Mouse (Mus musculus): Measurements from ENCODE around the gene Cyp4f37.
A peak's percentile ranks its signal among the peaks of the same experiment; 100 is the strongest.
"Not testable (repeated sequence)": the region's sequence is repeated elsewhere in the genome, so short reads cannot be mapped to it uniquely, and the experiment has no call there.

The Cyp4f37 gene

DNA sequence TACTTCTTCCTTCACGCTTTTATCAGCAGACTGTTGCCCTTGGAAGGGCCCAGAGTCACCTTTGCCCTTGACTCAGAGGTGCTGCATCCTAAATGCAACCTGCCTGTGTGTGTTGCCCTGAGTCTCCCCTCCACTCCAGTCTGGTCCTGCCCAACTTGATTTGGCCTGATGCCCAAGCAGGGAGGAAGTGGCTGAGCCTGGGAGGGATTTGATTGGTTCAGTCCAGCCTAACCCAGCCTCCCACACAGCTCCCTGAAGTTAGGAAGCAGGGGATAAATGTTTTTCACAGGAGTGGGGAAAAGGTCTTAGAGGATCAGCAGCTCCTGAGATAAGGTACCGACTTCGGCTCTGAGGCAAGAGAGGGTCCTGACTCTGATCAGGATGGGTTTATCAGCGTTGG is at the start of gene Cyp4f37:
Cyp4f37 (plus strand) TSS at position 292 of the 400 bp plus-strand sequence.
- not testable (repeated sequence) for DNase-seq (ENCODE audit: low spot score in 2 of 2)

DNA sequence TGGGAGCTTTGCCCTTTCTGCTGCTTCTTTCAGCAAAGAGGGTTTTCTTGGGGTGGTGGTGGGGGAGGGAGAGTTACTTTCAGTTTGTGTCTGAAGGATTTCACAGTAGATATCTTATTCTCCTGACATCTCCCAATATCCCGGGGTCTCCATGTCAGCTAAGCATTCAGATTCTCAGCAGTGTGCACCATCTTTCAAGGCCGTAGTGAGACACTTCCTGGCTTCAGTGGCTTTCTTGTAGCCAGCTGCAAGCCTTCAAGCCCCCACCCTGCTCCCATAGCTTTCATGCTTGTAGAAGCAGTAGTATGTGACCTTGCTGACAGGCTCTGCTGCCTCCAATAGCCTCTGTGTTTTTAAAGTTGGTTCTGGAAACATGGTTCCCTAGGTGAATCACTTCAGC is 47.8 kb upstream of the Cyp4f37 start:
- DNase-seq (ENCODE audit: low spot score in 2 of 2), result not testable (repeated sequence)

DNA sequence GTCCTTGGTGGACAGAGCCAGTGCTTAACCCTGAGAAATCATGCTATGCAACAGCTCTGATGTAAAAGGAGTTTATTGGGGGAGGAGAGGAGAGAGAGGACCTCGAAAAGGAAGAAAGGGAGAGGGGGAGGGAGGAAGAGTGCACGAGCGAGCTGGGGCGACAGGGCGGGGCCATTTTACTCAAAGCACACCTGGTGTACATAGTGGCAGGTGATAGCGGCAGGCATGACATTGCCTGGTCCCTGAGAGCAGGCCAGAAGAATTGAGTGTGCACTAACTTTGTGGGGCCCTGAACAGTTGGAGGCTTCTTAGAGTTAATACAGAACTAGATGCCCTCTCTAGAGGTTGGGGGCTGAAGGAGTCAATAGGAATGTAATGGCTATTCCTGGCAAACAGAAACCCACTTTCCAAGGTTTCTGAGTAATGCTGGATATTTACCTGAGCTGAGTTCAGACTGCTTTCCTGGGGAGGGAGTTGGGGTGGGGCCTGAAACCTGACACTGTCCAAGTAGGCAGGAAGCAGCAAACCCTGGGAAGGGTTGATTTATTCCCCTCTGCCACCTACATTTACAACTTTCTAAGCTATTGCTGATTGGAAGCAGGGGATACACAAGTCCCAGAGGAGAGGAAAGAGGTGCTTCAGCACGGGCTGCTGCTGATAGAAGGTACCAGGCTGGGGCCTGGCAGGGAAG is 43.5 kb upstream of the Cyp4f37 start:
- no peak for DNase-seq (ENCODE audit: low spot score in 2 of 2)

DNA sequence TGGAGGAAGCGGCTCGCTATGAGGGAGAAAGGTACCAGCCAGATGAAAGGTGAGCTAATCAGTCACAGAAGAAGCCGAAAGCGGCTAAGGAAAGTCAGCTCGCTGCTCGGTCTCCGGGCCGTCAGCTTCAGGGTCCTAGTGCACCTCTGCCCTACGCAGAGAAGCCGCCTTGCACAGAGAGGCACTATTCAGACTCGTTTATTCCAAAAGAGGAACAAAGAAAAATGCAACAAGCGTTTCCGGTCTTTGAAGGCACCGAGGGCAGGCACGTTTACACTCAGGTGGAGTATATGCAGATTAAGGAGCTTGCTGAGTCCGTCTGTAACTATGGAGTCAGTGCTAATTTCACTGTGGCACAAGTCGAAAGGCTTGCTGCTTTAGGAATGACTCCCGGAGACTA is 24.6 kb upstream of the Cyp4f37 start:
- no peak for DNase-seq (ENCODE audit: low spot score in 2 of 2)

DNA sequence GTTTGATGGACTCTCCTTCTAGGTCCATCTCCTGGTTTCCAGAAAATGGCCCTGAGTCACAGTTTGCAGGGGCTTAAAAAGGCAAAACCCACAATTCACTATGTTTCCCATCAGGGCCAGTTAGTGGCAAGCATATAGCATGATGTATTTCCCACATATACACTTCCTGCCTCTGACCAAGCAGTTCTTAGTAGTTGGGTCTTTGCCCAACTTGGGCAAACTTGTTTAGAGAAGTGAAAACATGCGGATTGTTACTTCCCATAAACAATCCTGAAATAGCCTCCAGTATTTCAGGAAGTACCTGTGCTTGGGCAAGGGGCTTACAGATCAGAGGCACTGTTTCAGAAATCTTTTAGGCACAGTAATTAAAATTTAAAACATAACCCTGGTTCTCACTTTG is 13.1 kb upstream of the Cyp4f37 start:
- DNase-seq (ENCODE audit: low spot score in 2 of 2), result no peak

DNA sequence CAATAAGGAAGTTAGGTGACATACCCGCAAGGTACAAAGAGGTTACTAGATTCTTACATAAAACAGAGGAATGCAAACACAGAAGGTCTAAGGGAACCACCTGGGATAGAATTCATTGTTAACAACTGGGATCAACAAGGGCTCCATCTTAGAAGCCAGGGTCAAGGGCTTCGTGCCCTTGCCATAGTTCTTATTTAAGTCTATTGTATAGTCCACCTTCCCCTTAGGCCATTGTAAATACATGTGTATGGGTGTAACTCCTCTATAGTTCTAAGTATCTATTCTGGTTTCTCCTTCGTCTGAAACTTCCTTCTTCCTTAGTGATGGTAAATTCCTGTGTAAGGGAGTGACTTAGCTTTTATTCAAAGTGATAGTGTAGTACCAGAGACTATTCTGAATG is 10.9 kb upstream of the Cyp4f37 start:
- not testable (repeated sequence) for DNase-seq (ENCODE audit: low spot score in 2 of 2)

DNA sequence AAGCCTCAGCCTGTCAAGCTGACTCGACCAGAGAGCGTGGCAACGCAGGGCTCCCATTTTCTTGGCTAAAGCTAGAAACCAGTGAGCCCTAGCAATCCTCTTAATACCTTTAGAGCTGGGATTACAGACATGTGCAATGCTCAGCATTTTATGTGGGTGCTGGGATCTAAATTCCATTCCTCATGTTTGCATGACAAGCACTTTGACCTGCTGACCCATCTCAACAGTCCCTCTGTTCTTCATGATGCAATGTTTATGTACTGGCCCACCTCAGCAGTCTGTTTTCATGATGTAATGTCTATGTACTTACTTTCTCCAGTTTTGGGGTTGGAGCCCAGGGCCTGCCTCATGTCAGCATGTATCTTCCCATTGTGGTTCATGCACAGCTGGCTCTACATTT is 10.2 kb upstream of the Cyp4f37 start:
- DNase-seq (ENCODE audit: low spot score in 2 of 2), result no peak

DNA sequence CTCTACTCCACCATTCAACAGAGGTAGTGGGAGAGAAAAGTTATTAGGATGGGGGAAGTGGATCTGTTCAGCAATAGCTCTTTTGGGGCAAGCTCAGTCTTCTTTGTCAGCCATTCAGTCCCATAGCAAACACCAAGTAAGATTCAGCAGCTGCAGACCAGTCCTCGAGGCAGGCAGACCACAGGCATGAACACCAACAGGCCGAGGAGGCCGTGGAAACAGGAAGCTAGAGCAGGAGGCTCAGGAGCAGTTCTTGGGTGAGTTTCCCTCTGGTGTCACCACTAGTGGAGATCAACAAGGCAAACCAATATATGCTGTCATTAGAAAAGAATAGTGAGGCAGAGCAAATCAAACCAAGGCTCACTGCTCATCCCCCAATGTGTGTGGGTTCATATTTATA is 8.7 kb upstream of the Cyp4f37 start:
- no peak for DNase-seq (ENCODE audit: low spot score in 2 of 2)

DNA sequence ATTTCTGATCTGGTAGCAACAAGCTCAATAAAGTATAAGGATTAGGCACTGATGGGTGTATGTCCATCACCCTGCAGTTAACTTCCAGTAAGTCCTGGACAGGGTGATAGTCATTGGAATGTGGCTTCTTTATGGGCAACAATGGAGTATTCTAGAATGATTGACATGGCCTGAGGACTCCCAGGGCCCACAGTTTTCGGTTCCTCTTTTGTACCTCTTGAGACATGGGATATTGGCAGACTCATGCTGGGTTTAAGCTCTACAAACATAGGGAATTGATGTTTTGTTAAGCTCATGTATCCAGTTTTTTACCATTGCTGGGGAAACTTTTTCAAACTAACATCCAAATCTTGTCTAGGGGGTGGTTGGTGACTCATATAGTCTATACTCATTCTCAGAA is 3.9 kb upstream of the Cyp4f37 start:
- DNase-seq (ENCODE audit: low spot score in 2 of 2), result no peak

DNA sequence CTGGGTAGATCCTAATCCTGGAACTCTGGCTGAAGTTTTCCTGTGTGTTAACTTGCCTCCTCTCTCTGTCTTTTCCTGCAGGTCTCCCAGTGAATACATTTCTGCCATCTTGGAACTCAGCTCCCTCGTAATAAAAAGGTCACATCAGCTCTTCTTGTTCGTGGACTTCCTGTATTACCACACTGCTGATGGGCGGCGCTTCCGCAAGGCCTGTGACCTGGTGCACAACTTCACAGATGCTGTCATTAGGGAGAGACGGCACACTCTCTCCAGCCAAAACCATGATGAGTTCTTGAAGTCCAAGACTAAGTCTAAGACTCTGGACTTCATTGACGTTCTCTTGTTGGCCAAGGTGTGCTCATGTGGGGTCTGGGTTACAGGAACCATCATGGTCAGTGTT is 8.6 kb downstream of the Cyp4f37 start:
- not testable (repeated sequence) for DNase-seq (ENCODE audit: low spot score in 2 of 2)

DNA sequence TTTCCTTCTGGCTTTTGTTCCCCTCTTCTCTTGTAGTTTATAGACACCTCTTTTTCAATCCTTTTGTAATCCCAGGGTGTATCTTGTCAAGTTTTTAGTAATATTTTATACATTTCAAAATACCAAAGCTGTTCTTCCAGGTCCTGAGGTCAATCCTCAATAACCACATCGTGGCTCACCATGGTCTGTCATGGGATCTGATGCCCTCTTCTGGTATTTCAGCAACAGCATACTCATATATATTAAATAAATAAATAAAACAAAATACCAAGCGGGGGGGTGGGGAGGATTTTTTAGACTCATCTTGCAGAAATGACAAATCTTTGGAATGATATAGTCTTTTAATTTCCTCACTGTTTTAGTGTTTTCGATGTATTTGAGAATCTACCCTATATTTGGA is 10.8 kb downstream of the Cyp4f37 start:
- DNase-seq (ENCODE audit: low spot score in 2 of 2), result no peak

DNA sequence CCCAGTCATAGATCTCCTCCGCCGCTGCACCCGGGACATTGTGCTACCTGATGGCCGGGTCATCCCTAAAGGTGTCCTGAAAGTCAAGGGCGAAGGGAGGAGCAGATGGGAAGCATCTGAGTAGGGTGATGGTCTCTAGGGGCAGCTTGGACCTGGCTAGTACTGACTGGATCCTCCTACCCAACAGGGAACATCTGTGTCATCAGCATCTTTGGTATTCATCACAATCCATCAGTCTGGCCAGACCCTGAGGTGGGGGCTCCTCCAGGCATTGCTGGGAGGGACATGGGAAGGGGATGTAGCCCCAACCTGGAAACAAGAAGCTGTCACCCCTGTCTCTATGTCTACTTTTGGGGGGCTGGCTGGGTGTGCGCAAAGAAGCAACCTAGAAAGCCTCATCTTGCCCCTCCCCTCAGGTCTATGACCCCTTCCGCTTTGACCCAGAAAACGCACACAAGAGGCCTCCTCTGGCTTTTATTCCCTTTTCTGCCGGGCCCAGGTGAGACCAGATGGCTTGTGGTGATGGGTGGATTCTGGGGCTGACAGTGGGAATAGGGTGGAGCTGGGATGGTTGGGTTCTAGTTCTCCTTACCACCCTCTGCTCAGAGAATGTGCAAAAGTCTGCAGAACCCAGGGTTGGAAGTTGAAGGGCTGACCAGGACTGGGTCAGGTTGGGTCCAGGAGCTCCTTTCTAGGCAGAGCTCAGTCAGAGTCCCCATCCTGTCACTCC is 13.3 kb downstream of the Cyp4f37 start:
- DNase-seq (ENCODE audit: low spot score in 2 of 2), result not testable (repeated sequence)

DNA sequence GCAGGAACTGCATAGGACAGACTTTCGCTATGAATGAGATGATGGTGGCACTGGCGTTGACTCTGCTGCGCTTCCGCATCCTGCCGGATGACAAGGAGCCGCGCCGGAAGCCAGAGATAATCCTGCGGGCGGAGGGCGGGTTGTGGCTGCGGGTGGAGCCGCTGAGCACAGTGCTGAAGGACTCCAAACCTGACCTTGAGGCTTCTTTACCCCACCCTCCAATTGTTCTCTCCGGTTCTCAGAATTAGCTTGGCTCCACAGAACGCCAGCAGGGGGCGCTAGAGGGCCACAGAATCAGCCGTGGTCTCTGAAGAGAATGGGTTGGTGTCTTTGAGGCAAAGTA is 13.8 kb downstream of the Cyp4f37 start:
- peak; percentile 40 to 59 for DNase-seq (ENCODE audit: low spot score in 2 of 2)

DNA sequence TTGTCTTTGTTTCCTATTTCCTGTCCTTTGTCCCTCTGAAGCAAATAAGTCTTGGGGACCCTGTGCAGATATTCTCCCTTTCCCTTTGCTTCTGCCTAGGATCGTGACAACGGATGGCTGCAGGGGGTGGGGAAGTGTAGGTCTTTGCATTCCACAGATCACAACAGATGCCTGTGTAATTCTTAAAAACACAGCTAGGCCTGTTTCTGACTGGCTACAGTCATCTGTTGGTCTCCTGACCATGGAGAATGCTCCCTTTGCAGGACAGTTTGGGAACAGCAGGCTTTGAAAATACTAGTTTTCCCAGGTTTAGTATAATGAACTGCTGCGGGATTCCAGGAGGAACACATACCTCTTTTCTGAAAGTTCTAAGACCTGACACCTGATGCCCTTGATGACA is 15.2 kb downstream of the Cyp4f37 start:
- DNase-seq (ENCODE audit: low spot score in 2 of 2), result no peak

DNA sequence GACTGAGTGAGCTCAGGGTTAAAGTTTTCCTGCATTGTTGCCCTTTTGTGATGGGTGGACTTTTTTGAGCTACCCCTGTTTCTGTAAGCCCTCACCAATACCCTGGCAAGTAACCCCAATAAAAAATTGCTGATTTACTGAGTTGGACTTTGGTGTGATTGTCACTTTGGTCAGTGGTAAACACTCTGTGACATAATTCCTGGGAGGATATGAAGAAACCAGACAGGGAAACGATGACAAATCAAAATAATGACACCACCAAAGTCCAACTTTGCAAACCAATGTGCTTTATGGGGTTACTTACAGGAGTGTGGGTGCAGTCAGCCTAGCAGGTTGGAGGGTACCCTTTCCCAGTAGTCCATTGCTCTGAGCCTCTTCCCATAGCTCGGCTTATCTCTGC is 16.0 kb downstream of the Cyp4f37 start:
- no peak for DNase-seq (ENCODE audit: low spot score in 2 of 2)

DNA sequence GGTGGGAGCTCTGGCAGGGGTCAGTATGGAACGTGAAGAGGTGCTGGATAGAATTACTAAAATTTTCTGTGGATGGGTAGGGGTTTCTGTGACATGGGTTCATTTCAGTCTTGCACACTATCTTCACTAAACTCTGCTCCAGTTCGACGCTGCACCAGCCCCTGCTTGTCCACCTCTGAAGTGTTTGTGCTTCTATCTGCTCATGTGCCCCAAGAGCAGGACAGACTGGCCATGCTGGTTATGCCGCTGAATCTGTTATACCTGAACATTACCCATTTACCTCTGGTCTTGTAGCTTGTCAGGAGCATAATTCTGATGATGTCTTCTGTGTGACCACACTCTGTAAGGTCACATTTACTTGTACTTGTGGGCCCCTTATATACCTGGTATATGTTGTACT is 25.5 kb downstream of the Cyp4f37 start:
- no peak for DNase-seq (ENCODE audit: low spot score in 2 of 2)

DNA sequence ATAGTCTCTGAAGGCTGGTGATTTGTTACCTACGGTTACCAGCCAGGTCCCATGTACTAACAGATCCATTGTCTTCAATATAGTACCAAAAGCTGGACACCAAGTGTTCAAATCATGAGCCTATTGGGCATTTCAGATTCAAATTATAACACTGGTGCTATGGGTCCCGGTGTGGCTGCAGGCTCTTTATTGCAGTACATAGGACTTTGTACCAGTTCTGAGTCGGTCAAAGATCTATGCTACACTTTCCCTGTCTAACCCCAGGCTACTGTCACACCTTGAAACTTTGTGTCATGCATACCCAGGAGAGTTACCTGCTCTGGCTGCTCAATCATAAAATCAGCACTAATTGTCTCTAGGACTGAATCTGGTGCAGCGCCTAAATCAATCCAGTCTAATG is 32.8 kb downstream of the Cyp4f37 start:
- no peak for DNase-seq (ENCODE audit: low spot score in 2 of 2)

DNA sequence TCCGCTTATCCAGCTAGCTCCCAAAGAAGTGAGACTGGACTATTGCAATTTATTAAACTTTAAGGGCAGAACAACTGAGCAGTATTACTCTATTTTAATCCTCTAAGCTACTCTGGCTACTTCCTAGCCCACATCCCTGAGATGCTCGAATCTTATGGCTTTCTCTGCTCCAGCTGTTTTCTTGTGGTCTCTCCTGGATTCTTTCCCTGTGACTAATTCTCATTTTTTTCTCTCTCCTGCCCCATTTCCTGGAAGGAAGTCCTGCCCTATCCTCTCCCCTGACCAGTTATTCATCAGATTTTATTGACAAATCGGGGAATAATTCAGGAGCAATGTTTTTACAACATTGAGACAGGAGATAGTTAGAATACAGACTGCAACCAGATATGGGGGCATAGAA is 35.9 kb downstream of the Cyp4f37 start:
- DNase-seq (ENCODE audit: low spot score in 2 of 2), result no peak

DNA sequence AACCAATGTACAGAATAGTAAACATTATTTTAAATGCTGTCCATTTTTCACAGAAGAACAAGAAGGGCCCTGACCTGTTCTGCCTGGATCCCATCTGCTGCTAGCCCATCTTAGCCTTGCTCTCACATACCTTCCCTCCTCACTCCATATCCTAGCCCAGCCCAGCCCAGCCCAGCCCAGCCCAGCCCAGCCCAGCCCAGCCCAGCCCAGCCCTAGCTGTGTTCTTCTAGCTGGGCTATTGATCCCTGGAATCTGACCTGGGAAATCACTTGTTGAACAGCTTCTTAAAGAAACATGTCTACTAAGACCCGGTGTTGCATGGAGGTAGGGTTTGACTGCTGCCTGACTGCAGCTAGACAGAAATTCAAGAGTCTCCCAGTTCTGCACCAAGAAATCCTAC is 37.1 kb downstream of the Cyp4f37 start:
- no peak for DNase-seq (ENCODE audit: low spot score in 2 of 2)

DNA sequence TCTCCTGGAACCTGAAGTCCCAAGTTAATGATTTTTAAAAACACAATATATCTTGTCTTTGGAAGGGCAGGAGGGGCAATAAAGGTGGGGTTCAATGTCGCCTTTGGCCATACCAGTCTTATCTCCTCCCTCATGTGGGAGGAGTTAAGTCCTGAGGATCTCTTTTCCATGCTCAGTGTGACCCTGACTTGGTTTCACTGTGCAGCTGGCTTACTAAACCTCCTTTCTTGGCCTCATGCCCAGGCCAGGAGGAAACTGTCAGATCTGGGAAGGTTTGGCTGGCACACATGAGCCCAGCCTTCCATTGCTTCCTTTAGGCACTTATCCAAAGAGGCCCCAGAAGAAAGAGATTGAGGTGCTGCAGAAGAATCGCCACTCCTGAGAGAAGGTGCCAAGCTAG is 37.6 kb downstream of the Cyp4f37 start, which contains the start of gene Cyp4f40:
Cyp4f40 (plus strand) TSS at position 189 of the 400 bp plus-strand sequence.
- DNase-seq (ENCODE audit: low spot score in 2 of 2), result no peak

DNA sequence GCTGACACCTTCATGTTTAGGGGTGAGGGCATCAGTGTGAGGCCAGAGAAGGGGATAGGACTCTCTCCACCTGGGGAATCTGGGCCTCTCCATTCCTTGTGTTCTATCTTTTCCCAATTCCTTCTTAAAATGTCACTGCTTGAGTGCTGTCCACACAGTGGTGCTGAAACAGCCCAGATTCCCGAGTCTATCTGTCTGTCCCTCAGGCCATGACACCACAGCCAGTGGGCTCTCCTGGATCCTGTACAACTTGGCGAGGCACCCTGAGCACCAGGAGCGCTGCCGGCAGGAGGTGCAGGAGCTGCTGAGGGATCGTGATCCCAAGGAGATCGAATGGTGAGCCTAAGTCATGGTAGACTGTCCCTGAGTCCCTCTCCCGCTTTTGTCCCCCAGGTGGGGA is 52.9 kb downstream of the Cyp4f37 start:
- DNase-seq (ENCODE audit: low spot score in 2 of 2), result no peak

DNA sequence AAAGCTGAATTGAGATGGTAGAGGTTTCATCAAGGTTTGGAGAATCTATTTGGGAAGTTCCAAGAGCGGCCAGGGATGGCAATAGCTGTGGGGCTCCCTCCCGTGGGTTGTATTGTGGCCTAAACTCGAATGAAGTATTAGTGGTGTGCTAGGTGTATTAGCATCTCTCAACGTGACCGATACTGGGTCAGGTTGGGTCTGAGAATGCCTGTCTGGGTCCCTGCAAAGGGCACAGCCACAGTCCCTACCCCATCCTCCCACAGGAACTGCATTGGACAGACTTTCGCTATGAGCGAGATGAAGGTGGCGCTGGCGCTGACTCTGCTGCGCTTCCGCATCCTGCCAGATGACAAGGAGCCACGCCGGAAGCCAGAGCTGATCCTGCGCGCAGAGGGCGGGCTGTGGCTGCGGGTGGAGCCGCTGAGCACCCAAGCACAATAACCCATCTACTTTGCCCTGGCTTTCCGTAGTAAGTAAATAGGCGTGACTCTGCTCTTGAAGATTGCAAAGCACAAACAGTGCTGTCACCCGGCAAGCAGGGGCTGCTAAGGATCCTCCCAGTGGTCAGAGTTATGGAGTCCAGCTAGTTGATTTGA is 55.0 kb downstream of the Cyp4f37 start:
- no peak for DNase-seq (ENCODE audit: low spot score in 2 of 2)

DNA sequence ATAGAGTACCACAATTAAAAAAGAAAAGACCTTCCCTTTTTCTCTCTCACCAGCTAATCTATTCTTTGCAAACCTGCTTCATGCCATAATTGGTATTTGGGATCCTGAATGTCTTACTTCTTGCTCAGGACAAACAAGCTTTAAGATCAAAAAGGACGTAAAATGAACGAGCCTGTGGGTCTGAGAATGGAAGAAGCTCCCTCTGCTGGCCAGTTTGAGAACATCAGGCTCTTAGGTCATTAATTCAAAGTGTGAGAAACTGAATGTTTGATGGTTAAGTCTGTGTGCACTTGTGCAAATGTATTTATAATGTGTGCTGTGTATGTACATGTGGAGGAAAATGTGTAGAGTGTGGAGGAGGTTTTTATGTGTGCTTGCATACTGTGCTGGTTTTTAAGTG is 59.3 kb downstream of the Cyp4f37 start:
- peak in 1 of 2 experiments; percentile 28 for DNase-seq (ENCODE audit: low spot score in 2 of 2)
